Mouse (Mus musculus) erythroid progenitor cell, adult 5-6 weeks (primary cell): ENCODE data around the gene Rnf17. TPM values are rescaled to one million over a fixed set of nuclear protein-coding genes. Genes with fewer than 3 reads are reported as not detected.

ENCODE experiments used
- ATAC-seq: replicated peaks from 2 replicates; pipeline ENCODE4 v1.8.0; 2016; ENCODE audit warnings: moderate number of reproducible peaks, mild to moderate bottlenecking, moderate TSS enrichment, inconsistent platforms; ENCODE audit not compliant: poor library complexity, low FRiP score, severe bottlenecking
- total RNA-seq, 2 experiments: library from RNA; stranded (forward) in 1 of 2; stranded (reverse) in 1 of 2; fragments of 150-400 nt in 1 of 2; fragments of 186-747, 209-891 nt in 1 of 2; gene quantifications; 2 replicates each; pipeline versions ENCODE4 v1.2.3 to v1.2.4; 2015 to 2017; ENCODE audit warnings: low replicate concordance in 2 of 2

Rnf17 gene
- total RNA-seq (2015; ENCODE audit: low replicate concordance), result 3.6 TPM in 1 of 2 replicates, not detected in the other
- 0.91 TPM in 1 of 2 replicates, not detected in the other for total RNA-seq (2017; ENCODE audit: low replicate concordance)

DNA sequence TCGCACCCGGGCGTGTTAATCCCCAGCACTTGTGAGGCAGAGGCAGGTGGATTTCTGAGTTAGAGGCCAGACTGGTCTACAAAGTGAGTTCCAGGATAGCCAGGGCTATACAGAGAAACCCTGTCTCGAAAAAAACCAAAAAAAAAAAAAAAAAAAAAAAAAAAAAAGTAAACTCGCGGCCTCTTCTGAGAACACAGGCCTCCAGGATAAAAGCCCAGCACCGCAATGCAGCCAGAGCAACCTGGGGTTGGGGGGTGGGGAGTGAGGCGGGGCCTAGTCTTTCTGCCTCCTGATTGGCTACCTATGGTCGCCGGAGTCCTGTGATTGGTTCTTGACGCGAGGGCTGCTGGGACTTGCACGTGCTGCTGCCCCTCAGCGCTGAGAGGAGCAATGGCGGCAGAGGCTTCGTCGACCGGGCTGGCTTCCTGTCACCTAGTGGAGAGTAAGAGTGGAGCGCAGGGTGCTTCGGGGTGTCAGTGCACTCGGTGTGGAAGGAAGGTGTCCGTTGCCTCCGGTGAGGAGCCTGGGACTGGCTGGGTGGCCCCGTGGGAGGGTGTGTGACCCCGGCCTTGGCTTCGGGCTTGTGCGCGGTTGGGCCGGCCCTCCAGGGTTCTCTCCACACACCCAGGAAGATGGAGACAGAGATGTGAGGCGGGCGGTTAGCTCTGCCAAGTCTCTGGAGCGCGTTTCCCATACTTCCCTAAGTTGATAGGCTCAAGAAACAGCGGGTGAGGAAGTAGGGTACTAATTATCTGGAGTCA, at the start of gene Rnf17:
Rnf17 (plus strand) TSS at position 271 of the 761 bp plus-strand sequence.
- peak; percentile 54 for ATAC-seq

DNA sequence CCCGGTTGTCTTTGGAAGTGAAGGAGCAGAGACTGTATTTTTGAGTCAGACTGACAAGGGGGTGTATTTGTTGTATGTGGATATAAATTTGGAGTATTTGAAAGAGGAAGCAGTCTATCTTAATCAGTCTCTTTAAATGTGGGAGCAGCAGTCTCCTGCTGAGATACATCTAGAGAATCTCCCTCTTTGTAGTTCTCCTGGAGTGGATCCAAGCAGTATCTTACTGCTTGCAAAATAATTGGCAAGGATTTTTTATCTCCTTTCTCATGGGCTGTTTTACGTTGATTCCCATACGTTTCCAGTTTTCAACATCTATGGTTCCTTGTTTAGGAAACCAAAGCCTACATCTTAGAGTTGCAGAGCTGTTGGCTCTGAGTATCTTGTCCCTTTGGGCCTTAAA, 47.6 kb upstream of the Rnf17 start:
- ATAC-seq, result no peak

DNA sequence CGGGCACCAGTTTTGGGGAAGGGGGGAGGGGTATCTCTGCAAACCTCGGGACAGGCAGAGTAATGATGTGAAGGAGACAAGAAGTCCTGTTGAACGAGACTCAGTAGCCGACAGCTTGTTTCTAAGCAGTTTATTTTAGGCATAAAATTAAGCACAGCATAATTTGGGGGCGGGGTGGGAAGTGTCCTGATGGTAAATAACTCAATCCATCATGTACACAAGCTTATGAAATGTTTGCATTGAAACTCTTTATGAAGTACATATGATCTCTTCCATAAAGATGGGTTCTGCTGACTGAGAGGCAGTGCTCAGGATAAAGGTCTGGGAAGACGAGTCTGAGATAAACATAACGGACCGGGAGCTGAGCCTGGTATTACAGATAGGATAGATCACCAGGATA, 47.0 kb upstream of the Rnf17 start:
- ATAC-seq, result no peak

DNA sequence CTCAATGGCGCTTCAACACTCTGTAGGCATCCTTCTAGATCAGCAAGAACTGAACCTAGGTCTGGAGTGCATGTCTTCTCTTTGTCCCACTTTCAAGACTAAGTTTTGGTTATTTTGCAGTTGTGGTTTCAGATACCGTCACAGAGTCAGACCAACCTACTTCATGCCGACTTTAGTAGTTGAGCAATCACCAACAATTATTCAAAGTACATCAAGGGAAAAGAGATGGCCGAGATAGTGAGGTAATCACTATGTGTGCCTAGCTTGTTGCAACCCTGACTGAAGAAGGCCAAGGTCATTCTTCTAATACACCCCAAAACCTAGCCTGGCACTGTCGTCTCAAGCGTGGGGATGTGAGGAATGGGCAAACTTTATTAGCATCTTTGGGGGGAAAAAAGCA, 46.2 kb upstream of the Rnf17 start:
- ATAC-seq, result no peak

DNA sequence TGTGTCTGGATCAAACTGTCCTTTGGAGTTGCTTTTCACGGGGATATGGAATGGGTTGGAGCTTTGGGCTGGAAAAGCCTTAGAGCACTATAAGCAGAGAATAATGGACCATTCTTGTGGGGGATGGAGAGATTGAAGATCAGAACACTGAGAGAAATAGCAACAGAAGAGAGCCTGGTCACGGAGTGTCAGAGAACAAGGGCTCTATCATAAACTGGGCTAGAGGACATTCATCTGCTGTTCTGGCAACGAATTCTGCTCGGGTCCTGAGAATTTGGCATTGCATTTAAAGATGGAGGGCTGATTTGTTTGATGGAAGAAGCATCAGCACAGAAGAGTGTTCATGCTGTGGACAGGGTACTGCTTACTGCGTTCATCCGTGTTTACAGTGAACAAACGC, 44.0 kb upstream of the Rnf17 start:
- no peak for ATAC-seq

DNA sequence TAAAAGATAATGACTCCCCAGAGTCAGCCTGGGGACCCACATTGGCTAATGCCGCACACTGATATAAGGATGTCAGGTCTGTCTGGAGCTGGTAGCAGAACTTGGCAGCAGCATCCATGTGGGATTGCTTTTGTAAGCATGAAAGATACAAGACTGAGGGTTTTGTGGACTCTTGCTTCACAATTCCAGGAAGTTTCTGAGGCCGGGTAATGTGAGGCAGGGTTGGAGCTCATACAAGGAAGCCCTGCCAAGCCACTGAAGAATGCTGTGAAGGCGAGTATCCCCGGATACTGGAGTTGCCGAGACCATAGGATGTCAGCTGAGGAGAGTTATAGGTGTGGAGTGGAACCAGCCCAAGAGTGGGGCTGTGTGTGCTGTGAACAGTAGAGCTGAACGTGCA, 43.2 kb upstream of the Rnf17 start:
- ATAC-seq, result no peak

DNA sequence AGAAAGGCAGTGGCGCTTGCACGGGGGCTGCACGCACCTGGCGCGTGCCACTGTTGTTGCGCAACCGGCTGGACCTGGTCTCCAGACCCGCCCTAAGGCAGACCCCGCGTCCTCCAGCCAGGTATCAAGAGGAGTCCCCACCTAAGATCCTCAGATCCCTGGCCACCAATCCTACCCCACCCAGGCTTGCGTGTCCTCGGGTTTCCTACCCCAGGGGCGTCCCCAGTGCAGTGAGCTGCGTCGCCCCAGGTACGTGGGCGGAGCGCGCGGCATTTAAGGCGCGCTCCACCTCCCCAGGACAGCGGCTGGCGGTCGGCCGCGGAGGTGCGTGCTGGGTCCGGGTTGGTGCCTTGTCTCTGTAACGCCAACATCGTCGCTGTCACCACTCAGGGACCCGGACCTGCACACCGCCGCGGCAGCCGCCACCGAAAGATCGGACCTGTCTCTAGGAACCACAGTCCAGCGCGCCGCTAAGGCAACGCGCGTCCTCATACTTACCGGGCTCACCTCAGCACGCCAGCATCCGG, 37.6 kb upstream of the Rnf17 start, which contains the start of gene Atp12a:
Atp12a (plus strand) TSS at position 358 of the 527 bp plus-strand sequence.
- 0 out of 2 replicates have a peak, but pooled peaks have one; percentile 39 for ATAC-seq

DNA sequence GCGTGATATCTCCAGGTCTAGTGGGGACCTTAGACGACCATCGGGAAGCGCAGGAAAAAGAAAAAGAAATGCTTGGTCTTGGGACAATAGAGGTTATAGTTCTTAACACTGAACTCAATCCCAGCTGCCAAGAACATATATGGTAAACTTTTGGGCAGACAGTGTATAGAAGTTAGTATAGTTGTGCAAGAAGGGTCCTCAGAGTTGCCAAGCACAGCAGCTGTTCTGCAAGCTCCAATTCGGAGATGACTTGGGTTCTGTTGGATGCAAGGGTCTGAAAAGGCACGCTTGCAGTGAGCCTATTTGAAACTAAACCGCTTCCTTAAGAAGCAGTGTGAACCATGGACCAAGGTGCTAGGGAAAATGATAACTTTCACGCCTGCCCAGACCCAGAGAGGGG, 37.1 kb upstream of the Rnf17 start:
- ATAC-seq, result no peak

DNA sequence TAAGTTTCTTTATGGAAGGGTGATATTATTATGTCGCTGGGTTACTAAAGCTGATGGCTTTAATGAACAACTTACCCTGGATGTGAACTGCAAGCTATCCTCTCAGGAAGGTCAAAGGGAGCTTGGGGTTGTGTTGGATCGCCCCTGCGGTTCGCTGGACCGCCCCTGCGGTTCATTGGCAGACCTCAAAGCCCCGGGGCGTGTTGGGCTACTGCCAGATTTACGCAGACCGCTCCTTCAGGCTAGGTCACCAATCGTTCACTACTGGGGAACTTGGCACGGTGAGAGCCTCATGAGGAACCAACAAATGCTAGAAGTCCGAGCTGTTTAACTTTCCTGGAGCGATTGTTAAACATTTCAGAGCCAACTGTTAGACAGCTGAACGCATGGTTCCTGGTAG, 35.7 kb upstream of the Rnf17 start:
- no peak for ATAC-seq

DNA sequence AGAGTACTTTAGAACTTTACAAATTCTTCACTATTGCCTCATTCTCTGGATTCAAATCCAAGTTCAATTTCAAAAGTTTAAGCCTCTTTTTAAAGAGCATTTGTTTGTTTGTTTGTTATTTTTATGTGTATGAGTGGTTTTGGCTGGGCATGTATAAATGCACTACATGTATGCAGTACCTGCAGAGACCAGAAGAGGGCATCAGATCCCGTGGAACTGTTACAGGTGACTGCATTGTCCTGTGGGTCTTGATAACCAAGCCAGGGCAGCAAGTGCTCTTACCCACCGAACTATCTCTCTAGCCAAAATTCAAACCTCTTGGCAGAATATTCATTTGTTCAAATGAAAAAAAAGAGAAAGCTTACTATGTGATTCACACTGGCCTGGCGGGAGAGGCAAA, 33.5 kb upstream of the Rnf17 start:
- no peak; the same call in 1 of the 2 replicates for ATAC-seq

DNA sequence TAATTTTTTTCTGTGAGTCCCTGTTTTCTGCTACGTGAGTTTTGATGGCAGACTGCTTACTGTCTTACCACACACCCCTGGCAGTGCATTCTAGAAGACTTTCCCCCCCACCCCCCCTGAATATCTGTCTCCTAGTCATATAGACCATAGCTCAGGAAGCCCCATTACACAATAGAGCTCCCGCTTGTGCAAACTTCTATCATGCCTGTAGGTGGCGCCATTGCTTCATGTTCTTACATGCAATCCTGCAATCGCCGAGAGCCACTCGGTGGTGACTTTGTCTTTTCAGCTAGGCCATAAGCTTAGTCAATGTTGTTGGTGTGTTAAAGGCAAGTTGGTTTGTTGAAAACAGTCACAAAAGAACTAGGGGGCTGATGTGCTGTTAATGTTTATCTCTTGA, 26.6 kb upstream of the Rnf17 start:
- no peak for ATAC-seq

DNA sequence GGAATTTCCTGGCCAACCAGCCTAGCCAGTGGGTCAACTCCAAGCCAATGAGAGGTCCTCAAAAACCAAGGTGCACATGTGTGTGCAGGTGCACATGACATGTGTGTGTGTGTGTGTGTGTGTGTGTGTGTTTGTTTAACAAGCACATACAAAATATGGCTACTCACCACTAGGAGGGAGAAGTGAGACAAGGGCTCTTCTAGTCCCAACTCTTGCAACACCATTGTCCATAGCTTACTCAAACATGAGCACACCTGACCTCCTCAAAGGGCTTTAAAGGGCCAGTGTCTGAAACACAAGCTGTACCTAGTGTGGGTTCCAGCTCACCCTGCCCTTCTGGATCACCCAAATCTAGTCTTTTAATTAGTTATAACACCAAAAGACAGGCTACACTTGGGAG, 24.6 kb upstream of the Rnf17 start:
- ATAC-seq, result no peak

DNA sequence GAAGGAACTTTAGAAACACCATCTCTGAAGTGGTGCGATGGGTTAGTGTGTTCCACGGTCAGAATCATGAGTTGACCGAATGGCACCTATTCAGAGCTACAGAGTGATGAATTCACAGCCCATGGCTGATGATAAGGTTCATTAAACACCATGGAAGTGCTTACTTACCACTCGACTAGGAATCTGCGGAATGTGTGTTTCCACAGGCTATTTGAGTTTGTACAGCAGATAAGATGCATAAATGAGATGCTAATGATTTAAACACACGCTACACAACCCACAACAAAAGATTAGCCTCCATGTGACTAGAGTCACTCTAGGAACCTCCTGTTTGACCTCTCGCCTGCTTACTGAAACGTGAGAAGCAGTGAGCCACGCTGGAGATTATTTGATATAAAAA, 23.0 kb upstream of the Rnf17 start:
- ATAC-seq, result no peak

DNA sequence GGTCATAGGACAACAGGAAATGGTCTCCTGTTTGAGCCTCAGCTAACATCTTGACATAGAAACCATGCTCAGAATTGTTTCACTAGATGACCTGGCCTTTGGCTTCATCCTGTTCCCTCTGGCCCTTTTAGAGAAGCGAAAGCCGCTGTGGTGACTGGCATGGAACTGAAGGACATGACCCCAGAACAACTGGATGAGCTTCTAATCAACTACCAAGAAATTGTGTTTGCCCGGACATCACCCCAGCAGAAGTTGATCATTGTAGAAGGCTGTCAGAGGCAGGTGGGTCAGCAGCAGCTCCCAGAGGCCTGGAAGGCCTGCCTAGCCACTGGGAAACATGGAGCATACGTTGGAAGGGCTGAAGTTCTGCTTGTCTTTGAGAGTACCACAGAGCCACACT, 20.0 kb upstream of the Rnf17 start:
- no peak for ATAC-seq

DNA sequence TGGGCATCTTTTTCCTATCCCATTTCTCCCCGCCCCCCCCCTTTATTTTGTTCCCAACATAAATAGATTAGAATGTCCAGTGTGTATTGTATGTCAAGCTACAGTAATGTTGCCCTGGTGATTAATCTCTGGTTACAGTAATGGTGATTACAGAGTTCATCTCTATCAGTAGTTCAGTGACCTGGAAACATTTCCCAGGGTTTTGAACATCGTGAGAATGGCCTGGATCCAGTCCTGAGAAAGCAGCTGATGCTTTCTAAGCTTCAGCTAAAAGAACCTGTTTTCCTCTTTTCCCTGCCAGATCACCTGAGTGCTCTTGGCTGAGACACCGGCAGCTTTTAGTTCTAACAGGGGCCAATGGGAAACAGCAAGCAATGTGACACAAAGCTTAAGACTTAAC, 12.1 kb upstream of the Rnf17 start:
- no peak for ATAC-seq

DNA sequence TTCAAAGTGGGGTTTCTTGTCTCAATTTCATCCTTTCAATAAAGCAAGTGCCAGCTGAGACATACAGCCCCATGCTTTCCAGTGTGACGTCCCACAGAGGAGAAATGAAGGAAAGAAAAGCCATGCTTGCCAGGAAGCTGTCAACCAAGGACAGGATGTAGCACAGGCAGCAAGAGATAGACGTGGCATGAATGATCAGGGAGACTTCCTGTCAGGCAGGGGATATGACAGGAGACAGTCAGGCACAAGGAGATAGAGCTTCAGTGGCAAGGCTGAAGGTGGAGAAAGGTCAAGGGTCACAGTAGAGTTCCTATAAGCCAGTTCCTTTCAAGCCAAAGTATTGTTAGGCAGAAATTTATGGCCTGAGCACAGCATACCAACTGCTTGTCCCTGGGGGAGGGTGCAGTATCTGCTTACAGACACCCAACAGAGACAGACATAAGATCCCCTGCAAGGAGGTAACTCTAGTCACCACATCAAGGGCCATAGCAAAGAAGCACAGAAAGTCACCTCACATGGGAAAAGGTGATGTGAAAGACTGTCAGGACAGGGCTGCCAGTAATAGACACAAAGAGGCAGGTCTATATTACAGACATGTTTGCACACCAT, 8.6 kb upstream of the Rnf17 start:
- no peak for ATAC-seq

DNA sequence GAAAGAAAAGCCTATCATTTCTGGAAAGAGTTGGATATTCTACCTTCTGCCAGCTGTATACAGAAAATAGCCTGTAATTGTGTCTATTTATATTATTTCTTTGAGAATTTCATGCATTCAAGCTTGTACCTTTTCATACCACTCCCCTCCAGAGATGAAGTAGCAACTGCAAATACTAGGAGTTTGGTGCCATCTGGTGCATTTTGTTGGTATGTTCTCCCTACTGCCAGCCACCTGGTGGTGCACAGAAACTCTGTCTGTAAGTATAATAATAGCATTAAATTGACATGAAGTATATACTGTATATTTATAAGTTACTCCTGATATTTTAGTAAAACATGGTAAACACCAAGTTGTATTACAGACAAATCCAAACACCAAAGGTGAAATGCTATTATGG, 4.4 kb upstream of the Rnf17 start:
- no peak for ATAC-seq

DNA sequence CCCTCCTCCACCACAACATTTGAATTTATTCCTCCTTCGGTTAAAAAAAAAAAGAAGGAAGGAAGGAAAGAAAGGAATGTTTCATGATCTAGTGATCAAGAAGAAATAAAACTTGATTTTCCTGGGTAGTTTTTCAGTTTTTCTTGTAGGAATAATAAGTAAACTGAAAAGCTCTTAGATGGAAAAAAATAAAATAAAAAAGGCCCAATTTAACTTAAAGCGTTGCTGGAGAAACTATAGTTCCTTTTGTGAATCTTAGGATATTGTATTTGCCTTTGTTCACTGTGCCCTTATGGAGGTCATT, 643 bp downstream of the Rnf17 start:
- no peak for ATAC-seq

DNA sequence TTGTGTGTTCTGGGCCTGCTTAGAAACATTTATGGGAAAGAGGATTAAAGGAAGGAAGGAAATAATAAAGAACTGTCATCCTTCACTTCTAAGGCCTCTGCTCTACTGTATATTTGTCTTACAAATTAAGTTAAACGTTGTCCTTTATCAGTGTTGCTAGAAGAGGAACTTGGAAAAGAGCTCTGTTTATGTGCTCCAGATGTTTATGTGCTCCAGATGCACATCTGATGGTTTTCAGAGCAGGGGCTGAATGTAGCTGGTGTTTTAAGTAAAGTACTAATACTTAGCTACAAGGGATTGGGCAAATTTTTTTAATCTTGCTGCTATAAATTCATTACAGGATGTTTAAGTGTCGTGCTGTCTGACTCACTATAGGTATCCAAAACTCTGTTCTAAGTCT, 59.7 kb downstream of the Rnf17 start:
- ATAC-seq, result no peak

DNA sequence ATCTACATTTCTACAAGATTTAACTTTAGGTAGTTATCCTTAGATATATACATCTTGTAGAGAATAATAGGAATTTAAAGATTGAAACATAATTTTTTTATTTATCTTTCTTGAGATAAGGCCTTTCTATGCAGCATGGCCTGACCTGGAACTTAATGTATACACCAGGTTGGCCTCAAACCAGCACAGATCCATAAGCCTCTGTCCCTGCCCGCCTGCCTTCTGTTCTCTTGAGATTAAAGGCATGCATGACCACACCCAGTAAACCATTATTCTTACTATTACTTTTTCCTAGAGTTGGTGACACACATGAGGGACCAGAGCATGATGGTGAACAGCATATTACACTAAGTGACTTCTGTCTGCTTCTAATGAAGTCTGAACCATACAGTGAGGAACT, 60.3 kb downstream of the Rnf17 start:
- ATAC-seq, result no peak

DNA sequence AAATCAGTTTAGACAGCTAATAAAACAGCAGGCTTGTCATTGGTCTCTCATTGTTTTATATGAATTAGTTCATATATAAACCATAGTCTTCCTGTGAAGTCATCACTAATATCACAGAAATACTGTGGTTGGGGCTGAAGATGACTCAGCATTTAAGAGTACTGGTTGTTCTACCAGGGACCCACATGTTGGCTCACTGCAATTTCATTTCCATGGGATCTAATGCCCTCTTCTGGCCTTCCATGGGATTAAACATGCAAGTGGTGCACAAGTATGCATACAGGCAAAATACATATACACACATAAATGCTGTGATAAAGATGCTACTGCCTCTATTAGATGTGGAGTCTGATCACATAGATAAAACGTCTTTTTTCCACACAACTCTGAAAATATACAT, 65.8 kb downstream of the Rnf17 start:
- ATAC-seq, result no peak
